Mouse (Mus musculus): ENCODE data around the gene Shtn1.

Gene Shtn1

DNA sequence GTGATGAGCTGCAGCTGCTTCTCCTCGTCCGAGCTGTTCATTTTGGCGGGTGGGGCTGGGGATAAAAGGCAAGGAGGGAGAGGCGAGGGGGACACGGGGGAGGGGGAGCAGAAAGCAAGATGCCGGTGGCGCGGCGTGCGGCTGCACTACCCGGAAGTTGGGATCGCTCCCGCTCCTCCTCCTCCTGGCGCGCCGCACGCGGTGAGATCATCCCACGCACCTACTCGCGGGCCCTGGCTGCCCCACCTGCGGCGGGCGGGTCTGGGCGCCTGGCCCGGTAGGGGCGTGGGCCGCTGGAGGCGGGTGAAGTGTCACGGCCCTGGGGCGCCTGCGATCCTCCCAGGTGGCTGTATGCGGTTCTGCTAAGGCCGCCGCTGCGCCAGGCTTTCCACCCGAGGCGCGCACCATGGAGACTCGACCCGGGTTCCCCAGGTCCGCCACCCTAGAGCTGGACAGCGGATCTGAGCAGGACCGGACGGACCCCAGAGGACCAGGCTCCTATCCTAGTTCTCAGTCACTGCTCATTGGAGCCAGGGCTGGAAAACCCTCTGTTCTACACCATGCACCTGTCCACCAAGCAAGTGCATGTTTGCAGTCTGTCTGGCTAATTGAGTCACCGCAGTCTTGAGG, at the start of gene Shtn1:
Gene Shtn1 (minus strand): TSS at position 629 of the 630 bp plus-strand sequence.
- DNase-seq (ENCODE audit: low read depth, low spot score) = peak; percentile 24

DNA sequence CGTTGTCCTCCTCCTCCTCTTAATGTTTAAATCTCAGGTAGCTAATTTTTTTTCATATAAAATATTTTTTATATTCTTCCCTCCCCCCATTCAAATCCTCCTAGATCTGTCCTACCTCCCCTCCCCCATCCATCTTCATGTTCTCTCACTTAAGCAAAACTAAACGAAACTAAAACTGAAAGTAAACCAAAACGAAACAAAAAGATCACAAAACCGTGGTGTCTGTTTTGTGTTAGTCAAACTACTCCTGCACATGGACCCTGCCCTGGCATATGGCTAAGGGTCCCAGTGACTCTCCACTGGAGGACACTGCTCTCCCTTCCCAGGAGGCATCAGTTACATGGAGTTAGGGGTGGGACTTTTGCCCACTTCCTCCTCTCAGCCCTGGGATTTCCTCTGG, 38.3 kb upstream of the Shtn1 start:
- no peak for DNase-seq (ENCODE audit: low read depth, low spot score)

GRCm38 (mm10) chr19:59109937-59110336, 34.0 kb upstream of the Shtn1 start:
- no peak for DNase-seq (ENCODE audit: low read depth, low spot score)

DNA sequence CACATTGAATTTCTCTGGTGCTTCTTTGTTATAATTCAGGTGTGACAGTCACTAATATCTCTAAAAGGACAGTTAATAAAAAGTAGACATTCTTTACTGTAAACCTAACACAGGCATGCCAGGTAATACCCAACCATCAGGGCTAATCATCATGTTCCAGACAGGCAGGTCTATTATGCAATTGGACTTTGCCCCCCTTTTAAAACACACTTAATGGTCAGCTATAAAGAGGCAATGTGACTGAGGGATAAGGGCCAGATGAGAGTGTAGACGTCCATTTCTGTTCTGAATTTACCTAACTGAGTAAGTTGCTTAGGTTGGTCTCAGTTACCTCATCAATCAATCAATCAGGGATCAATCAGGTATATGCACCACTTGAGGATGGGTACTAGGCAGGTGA, 22.4 kb upstream of the Shtn1 start:
- DNase-seq (ENCODE audit: low read depth, low spot score) = no peak

- DNase-seq (ENCODE audit: low read depth, low spot score) = no peak
Measured at GRCm38 (mm10) chr19:59092295-59092694, 16.4 kb upstream of the Shtn1 start.

- DNase-seq (ENCODE audit: low read depth, low spot score) = no peak
Measured at GRCm38 (mm10) chr19:59090337-59090736, 14.4 kb upstream of the Shtn1 start.

GRCm38 (mm10) chr19:59084296-59084695, 8.4 kb upstream of the Shtn1 start:
- no peak for DNase-seq (ENCODE audit: low read depth, low spot score)

DNA sequence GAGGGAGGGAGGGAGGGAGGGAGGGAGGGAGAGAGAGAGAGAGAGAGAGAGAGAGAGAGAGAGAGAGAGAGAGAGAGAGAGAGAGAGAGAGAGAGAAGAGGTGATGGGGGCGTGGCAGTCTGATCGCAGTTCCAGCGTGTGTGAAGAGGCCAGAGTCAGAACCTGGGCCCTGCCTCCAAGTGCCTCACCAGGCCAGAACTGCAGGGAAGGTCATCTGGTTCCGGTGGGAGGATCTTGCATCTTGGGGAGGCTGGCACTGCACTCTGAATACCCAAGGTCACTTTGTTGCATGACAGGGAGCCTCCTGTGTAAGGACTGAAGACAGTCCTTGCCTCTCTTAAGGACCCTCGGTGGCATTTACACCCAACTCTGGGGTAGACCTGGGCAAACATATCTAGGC, 231 bp upstream of the Shtn1 start:
- DNase-seq (ENCODE audit: low read depth, low spot score) = peak; percentile 7

GRCm38 (mm10) chr19:59074841-59075471, 944 bp downstream of the Shtn1 start:
- DNase-seq (ENCODE audit: low read depth, low spot score) = no peak

GRCm38 (mm10) chr19:59074381-59074780, 1.5 kb downstream of the Shtn1 start:
- DNase-seq (ENCODE audit: low read depth, low spot score) = peak; percentile 7

DNA sequence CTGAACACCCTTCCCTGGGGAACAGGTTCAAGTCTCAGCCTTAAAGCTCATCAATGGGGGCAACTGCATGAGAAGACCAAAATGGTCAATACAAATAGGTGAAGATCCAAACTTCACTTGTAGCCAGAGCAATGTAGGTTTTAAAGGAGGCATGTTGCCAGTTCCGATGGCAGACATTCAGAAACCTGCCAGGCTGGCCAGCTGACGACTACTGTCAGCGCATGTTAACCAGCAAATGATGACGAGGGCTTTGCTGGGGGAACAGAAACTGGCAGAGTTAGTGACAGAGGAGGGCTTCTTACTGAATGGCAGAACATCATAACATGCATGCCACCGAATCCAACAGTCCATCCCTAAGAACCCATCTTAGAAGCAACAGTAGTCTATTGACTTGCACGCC, 2.9 kb downstream of the Shtn1 start:
- no peak for DNase-seq (ENCODE audit: low read depth, low spot score)

- no peak for DNase-seq (ENCODE audit: low read depth, low spot score)
Measured at GRCm38 (mm10) chr19:59071979-59072378, 3.9 kb downstream of the Shtn1 start.

- no peak for DNase-seq (ENCODE audit: low read depth, low spot score)
Measured at GRCm38 (mm10) chr19:59071396-59071795, 4.5 kb downstream of the Shtn1 start.

DNA sequence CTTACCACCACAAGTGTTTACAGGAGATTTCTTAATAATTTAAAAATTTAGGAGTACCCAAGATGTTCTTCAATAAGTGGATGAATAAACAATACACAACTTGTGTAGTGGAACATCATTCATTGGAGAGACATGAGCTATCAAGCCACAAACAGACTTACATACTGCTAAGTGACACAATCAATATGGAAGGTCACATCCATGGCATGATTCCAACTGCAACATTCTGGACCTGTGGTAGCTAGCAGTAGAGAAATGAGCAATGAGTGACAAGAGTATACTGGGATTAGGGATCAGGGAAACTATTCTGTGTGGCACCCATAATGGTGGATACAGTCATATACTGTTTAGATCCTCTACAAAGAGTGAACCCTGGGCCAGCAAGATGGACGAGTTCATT, 8.2 kb downstream of the Shtn1 start:
- DNase-seq (ENCODE audit: low read depth, low spot score) = no peak

- DNase-seq (ENCODE audit: low read depth, low spot score) = no peak
Measured at GRCm38 (mm10) chr19:59066670-59067069, 9.2 kb downstream of the Shtn1 start.

GRCm38 (mm10) chr19:59066115-59066514, 9.8 kb downstream of the Shtn1 start:
- no peak for DNase-seq (ENCODE audit: low read depth, low spot score)

DNA sequence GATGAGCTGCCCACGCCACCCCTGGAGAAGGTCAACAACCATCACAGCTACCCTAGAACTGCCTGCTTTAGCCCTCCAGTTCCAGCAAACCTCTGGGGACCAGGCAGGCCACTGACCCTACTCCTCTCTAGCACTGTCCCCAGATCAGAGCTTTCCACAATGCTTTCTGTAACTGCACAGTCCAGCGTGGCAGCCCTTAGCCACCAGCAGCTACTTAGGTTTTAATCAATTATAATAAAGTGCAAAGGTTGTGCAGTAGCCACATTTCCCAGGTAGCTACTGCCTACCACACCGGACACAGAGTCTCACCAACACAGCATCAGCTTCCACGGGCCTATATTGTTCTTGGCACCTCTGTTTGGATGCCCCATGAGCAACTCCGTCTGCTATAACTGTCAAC, 11.3 kb downstream of the Shtn1 start:
- DNase-seq (ENCODE audit: low read depth, low spot score) = no peak

DNA sequence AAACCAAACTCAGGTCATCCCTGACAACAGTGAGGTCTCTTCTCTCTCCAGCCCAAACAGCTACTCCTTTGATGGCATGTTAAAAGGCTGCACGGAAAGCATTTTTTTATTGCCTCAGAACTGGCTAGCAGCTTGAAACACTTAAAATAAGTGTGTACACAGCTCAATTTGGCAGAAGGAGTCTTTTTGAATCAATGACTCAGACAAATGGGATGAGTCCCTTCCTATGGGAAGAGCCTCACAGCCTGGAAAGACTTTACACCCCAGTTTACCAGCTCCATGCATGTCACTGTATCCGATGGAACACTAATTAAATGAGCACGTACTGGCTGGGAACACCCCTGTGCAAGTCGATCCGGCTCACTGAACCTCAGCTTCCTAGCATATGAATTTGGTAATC, 12.3 kb downstream of the Shtn1 start:
- DNase-seq (ENCODE audit: low read depth, low spot score) = no peak

- no peak for DNase-seq (ENCODE audit: low read depth, low spot score)
Measured at GRCm38 (mm10) chr19:59058105-59058504, 17.8 kb downstream of the Shtn1 start.

DNA sequence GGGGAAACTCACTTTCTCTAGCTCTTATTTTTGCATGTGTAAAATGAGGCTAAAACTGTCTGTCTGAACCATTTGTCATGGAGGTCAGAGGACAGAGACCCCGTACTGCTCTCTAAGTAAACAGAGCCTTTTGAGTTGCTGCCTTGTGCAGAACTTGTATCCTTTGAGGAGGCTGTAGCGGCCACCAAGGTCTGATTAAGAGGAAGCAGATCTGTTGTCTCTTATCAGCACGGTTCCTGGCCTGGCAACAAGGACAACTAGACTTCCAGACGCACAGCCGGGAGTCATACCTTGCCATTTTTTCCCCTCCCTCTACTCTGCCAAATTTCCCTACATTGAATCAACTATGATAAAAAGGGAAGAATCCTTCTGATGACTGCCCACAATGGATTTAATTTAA, 18.5 kb downstream of the Shtn1 start:
- DNase-seq (ENCODE audit: low read depth, low spot score) = no peak

GRCm38 (mm10) chr19:59054632-59054951, 21.3 kb downstream of the Shtn1 start:
- no peak for DNase-seq (ENCODE audit: low read depth, low spot score)

DNA sequence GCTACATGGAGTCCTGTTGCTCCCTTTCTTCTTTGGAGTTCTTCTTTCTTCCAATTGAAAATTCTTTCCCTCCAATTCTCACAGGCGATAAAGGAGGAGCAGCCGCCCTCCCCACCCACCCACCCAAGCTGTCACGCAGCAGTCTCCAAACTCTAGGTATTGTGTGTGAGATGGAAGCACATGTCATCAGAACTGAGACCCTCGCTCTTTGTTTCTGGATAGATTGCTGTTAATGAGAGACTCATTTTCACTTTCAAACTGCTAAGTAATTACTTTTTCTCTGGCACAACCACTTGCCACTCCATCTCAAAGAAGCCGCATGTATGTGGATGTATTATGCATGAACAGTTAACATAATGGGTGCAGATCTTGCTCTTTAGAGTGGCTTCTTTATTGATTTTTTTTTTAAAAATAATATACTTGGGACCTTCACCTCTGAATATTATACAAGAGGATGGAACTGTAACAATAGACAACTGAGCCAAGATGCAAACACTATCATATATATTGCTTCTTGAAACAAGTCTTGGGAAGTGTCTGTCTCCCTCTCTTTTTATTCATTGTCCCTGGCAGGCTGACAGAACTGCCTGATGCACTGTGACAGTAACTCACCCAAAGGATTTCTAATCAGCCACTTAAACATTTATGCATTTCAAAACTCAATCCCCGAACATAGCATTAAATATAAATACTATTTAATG, 21.8 kb downstream of the Shtn1 start:
- DNase-seq (ENCODE audit: low read depth, low spot score) = no peak

DNA sequence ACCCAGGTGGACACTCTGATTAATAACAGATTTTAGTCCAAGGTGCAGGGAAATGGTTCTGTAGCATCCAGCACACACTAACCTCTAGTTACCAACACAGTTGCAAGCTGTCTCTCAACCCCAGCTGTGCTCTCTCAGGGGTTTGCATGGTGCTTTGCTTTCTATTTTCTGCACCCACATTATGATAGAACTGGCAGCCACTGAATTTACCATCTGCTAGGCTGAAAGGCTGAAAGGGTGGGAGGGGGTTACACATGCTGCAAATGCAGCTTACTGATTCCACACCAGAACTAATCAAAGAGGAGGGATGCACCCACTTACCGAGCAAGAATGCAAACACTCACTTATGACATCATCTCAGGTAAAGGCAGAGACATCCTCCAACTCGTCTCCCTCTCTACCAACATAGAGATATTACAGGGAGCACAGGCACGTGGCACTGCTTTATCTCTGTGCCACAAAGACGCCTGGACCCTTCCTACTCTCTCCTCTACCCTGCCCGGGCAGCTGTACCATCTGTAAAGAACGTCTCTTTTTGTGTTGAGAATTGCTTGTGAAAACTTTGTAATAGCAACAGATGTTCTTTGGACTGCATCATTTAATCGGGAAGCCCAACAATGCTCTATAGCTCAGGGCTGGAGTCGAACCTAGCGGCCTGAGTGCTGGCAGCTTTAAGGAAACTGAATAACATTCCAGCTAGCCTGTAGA, 23.0 kb downstream of the Shtn1 start:
- DNase-seq (ENCODE audit: low read depth, low spot score) = no peak

All from ES-CJ7 (cell line).